Mouse (Mus musculus) v-Abl transformed pro-B cells (cell line): ENCODE results near the gene Gm49393.
"Not testable (repeated sequence)": the region's sequence is repeated elsewhere in the genome, so short reads cannot be mapped to it uniquely, and the experiment has no call there.

Experiments used
- in situ Hi-C, 2 experiments: fragments of 400-800 bp; cut with MboI; formaldehyde crosslinking; loops; one replicate each; pipeline ENCODE4 v1.15.1; 2025; ENCODE audit not compliant: unreplicated experiment in 2 of 2

Gene Gm49393

GRCm38 (mm10) chr13:60935490-60935889, at the start of gene Gm49393:
Gene Gm49393 (minus strand): TSS chr13:60935590.
- in situ Hi-C loops, result not testable (repeated sequence)

GRCm38 (mm10) chr13:60972319-60972718, 36.9 kb upstream of the Gm49393 start:
- in situ Hi-C loops, result not testable (repeated sequence)

DNA sequence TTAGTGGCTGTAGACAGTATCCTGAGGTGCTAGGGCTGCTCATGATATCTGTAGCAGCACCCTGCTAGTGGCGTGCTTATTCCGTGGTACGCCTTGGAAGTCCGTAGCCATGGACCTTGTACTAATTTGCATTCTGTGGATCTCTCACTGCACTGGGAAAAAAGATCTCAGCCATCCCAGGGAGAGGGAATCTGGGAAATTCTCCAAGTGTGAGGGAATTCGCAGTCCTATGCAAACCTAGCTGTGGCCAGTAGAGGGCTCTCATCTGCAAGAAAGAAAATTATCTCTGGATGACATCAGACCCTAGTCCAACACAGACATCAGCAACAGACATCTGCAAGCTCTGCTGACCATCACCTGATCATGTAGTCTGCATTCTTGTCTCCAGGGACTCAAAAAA, 28.6 kb upstream of the Gm49393 start:
- in situ Hi-C loops, result not testable (repeated sequence)

- in situ Hi-C loops, result no loop called here
These were observed 26.3 kb upstream of the Gm49393 start for GRCm38 (mm10) chr13:60961706-60962105.

DNA sequence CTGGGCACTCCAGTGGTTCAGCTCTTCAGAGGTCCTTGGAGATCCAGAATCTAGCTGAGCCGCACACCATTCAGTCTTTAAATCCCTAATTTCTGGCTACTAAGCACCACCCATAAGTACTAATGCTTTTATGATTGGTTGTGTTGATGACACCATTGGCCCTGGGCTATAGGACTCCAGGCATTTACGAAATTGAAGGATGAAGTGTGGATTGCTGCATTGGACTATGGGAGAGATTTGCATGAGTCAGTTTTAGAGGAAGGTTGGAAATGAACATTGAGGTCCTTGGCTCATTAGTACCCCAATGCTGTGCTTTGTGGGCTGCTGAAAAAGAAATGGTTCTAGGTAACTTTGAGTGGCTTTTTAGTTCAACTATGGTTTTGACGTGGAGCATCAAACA, 6.5 kb upstream of the Gm49393 start, which contains the start of gene Tpbpa:
Gene Tpbpa (minus strand): TSS at position 101 of the 400 bp plus-strand sequence.
- in situ Hi-C loops, result not testable (repeated sequence)

DNA sequence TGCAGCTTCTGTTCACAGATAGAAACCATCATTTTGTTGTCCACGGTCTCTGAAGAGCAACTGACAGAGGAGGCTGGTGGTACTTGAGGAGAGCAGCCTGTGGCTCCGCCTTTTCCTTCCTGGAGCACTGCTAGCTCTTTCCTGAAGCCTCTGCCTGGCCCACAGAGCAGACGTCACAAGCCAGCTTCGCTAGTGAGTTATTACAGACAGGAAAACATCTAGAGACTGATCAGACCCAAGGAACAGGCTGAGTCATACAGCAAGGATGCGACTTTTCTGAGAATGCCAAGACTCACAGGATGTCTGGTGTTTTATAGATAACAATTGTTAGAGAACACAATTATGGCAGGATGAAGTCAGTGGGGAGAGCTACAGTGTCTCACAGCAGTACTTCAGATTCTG, 1.1 kb upstream of the Gm49393 start, which contains the start of the genes Gm49391 and Ctla2a:
Gene Gm49391 (minus strand): TSS at position 72 of the 402 bp plus-strand sequence.
Gene Ctla2a (minus strand): TSS at position 126 of the 402 bp plus-strand sequence.
- in situ Hi-C loops, result no loop called here

DNA sequence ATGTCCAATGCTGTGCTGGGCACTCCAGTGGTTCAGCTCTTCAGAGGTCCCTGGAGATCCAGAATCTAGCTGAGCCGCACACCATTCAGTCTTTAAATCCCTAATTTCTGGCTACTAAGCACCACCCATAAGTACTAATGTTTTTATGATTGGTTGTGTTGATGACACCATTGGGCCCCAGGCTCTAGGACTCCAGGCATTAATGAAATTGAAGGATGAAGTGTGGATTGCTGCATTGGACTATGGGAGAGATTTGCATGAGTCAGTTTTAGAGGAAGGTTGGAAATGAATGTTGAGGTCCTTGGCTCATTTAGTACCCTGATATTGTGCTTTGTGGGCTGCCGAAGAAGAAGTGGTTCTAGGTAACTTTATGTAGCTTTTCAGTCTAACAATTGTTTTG, 30.6 kb downstream of the Gm49393 start, which contains the start of gene Tpbpb:
Gene Tpbpb (minus strand): TSS at position 101 of the 400 bp plus-strand sequence.
- in situ Hi-C loops, result not testable (repeated sequence)

DNA sequence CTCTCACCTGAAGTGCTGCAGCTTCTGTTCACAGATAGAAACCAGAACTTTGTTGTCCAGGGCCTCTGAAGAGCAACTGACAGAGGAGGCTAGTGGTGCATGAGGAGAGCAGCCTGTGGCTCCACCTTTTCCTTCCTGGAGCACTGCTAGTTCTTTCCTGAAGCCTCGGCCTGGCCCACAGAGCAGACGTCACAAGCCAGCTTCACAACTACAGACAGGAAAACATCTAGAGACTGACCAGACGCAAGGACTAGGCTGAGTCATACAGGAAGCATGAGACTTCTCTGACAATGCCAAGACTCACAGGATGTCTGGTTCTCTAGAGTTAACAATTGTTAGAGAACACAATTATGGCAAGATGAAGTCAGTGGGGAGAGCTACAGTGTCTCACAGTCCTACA, 38.1 kb downstream of the Gm49393 start, which contains the start of gene Ctla2b:
Gene Ctla2b (minus strand): TSS at position 120 of the 400 bp plus-strand sequence.
- in situ Hi-C loops, result no loop called here

- in situ Hi-C loops, result not testable (repeated sequence)
These were observed 38.6 kb downstream of the Gm49393 start, which contains the start of gene Gm49392 for GRCm38 (mm10) chr13:60896794-60897193. Gene Gm49392 (minus strand): TSS chr13:60896894.

DNA sequence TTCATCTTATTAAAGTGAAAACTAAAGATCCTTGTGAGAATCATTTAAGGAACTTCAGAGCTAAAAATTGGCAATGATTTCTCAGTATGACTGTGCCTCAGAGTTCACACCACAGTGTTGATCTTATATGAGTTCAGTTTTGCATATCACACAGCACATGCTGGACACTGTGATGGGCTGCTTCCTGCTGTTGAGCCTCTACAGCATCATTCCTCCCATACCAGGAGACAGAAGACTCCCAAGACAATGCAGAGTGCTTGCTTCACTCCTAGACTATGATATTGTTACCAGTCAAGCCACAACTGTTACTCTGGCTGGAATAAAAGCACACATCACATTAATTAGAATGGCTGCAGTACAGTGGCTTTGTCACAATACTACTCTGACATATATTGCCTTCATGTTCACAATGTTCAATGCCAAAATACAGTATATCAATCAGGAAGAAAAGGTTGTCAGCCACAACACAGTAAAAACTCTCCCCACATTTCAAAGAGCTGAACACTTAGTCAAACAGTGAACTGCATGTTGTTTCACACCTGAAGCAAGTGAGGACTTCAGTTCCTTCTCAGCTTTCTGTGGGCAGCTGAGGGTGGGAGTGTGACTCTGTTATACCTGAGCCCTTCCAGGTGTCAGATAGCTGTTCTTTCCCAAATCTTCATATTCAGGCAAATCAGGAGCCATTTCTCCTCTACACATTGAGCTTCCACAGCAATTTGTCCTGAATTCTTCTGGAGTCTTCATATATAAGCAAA, 39.8 kb downstream of the Gm49393 start:
- in situ Hi-C loops, result no loop called here

DNA sequence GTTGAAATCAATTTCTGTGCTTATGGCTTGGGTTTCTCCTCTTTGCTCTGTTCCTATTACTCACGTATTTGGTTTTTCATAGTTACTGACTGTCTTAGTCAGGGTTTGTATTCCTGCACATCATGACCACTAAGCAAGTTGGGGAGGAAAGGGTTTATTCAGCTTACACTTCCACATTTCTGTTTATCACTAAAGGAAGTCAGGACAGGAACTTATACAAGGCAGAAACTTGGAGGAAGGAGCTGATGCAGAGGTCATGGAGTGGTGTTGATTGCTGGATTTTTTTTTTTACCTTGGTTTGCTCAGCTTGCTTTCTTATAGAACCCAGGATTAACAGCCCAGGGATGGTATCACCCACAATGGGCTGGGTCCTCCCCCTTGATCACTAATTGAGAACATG, 43.1 kb downstream of the Gm49393 start:
- in situ Hi-C loops, result no loop called here

DNA sequence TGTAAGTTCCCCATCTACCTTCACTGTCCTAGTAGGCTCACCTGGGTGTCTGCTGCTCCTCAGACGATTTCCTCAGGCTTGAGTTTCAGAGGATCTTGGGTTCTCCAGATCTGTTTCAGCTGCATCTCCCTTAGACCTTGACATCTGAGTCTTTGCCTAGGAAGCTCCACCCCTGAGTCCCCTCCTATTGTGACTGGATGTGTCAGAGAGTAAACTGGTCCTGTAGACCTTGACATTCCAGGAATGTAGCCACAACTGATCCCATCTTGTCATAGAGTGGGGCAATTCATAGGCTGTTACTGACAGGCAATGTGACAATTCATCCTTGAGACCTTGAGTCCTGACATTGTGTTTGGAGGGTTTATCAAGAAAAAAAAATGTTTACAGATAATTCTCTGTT, 71.1 kb downstream of the Gm49393 start, which contains the start of gene 4930486L24Rik:
Gene 4930486L24Rik (minus strand): TSS at position 195 of the 400 bp plus-strand sequence.
- in situ Hi-C loops, result no loop called here

DNA sequence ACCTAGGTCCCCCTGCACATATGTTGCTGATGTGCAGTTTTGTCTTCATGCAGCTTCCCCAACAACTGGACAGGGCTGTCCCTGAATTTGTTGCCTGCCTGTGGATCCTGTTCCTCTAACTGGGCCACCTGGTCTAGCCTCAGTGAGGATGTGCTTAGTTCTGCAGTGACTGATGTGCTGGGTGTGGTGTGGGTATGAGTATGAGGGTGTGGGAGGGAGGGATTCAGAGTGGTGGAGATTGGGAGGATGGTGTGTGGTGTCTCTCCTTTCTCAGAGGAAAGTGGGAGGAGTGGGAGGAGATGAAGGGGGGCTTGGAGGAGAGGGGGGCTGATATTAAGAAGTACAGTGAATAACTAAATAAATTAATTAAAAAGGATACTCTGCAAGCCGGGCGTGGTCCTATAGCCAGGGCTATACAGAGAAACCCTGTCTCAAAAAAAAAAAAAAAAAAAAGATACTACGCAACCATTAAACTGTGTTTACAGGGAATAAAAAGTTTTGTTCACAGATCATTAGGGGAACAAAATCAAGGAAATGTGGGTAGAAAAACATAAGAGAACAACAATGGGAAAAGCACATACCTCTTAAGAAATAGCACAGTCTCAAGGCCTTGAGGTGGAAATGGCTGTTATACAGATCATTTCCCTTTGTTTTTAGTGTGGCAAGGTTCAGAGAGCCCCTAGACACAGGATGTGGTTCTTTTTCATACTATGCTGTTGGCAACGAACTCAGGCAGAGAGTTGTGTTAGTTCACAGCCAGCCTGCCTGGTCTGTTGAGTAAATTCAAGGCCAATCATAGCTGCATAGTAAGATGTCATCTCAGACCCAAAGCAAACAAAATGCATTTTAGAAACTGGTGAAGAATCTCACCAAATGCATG, 86.9 kb downstream of the Gm49393 start:
- in situ Hi-C loops, result no loop called here

DNA sequence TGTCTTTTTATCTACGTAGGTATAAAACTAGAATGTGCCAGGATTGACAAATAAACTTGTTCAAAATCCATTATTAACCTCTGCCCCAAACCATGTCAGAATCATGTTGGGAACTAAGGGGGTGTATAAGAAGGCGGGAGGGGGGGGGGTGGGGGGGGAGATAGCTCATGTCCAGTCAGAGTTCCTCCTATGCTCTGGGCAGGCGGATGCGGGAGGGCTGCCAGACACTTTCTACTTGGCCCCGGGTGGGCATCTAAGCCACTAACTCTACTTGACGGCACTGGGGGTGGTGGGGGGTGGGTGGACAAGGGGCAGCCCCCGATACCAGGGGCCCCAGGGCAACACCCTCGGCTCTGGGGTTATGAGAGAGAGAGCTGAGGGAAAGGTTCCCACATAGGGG, 92.2 kb downstream of the Gm49393 start:
- in situ Hi-C loops, result no loop called here

DNA sequence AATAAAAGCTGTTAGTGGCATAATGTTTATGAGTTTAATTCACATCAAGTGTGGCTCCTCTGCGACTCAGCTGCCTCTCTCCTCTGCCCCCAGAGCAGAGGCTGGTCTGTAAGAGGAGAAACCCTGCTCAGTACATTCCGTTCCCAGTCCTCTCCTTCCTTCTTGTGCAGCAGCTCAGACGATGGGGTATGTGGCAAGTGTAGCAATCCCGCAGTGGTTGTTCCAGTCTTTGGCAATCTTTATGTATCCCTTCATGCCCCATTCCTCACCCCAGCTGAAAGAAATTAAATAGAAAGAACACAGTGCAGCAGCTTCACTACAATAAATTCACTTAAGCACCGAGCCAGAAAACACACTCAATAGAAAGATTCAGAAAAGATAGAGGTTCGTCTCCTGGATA, 92.7 kb downstream of the Gm49393 start:
- in situ Hi-C loops, result no loop called here

DNA sequence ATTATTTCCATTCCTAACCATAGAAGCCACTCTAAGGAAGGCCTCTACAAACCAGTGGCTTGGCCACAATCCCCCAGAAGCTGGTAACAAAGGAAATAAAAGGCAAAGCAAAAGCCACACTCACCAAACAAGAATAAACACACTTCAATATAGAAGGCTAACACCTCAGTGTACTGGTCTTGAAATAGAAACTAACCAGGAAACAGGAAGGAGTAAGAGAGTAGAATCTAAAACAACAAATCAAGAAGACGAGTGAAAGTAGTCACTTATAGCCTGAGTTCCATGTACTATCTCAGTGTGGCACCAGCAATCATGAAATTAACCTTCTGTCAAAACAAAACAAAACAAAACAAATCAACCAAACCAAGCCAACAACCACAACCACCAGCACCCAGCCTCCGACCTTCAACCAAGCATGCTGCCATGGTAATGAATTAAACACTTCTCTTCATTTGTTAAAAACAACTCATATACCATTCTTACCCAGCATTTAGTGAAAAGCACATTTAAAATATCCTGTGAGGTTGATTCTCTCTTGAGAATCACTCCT, 96.0 kb downstream of the Gm49393 start:
- in situ Hi-C loops, result no loop called here

GRCm38 (mm10) chr13:60826052-60826451, 109.3 kb downstream of the Gm49393 start:
- in situ Hi-C loops, result loop anchor here (5.0 to 10.0 kb wide), 2 partner anchors 416 to 419 kb away; no protein-coding TSS in a partner anchor

GRCm38 (mm10) chr13:60820486-60821175, 114.8 kb downstream of the Gm49393 start:
- in situ Hi-C loops, result loop anchor here in 1 of 2 experiments (10.0 kb wide), 1 partner anchor 424 kb away; no protein-coding TSS in a partner anchor

DNA sequence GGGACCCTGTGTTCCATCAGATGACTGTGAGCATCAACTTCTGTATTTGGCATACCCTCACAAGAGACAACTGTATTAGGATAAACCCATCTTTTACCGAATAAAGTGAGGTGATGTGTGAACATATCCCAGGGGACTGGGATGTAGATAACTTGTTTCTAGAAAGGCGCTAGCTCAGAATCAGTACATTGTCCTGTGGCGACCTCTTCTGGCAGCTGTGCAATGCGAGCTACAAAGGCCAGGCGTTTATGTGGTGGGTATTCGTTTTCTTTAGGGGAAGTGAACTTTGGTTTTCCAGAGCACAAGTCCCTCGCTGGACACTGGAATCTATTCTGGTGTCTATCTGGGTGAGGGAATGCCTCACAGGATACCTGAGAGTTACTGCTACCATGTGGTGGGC, 115.9 kb downstream of the Gm49393 start:
- in situ Hi-C loops, result no loop called here

DNA sequence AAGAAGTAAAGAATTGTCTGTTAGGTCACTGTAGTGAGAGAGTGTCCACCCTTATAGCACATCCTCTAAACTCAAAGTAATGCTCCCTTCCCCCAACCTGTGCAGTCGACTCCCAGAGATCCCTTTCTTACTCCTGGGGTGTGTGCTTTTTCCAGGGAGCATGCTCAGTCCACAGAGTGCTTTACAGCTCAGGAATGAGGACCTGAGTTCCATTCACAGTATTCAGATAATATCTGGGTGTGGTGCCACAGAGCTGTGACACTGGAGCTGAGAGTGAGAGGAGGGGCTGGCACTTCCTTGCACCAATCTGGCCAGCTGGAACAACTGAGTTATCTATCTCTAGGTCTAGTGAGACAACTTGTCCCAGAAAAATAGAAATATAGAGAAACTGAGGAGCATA, 121.7 kb downstream of the Gm49393 start:
- in situ Hi-C loops, result no loop called here
